Mouse (Mus musculus) erythroblast, embryonic 14.5 days (primary cell): ENCODE measurements around the gene Atg16l1. TPM values are rescaled to one million over a fixed set of nuclear protein-coding genes. Genes with fewer than 3 reads are reported as not detected.

ENCODE experiments used
- H3K27me3 ChIP-seq: 2 replicates; pipeline ENCODE4 v1.6.1; 2012; ENCODE audit warnings: inconsistent platforms; ENCODE audit not compliant: control insufficient read depth
- H3K36me3 ChIP-seq: 2 replicates; pipeline ENCODE4 v1.6.1; 2012; ENCODE audit warnings: mild to moderate bottlenecking, inconsistent platforms; ENCODE audit not compliant: control insufficient read depth
- H3K4me1 ChIP-seq: 2 replicates; pipeline ENCODE4 v1.6.1; 2012; ENCODE audit warnings: inconsistent platforms; ENCODE audit not compliant: control insufficient read depth
- H3K4me3 ChIP-seq: replicated peaks from 2 replicates; pipeline ENCODE3; 2012; ENCODE audit warnings: moderate library complexity, mild to moderate bottlenecking, inconsistent platforms
- H3K9me3 ChIP-seq: 2 replicates; pipeline ENCODE4 v1.6.1; 2012; ENCODE audit warnings: low read length, inconsistent platforms, mixed read lengths; ENCODE audit not compliant: control insufficient read depth
- GATA1 ChIP-seq: IDR thresholded peaks from 2 replicates; pipeline ENCODE4 v1.6.1; 2012; ENCODE audit warnings: low read length, inconsistent platforms, mixed read lengths
- TAL1 ChIP-seq: IDR thresholded peaks from 3 replicates; pipeline ENCODE4 v1.6.1; 2012; ENCODE audit warnings: low read length, inconsistent platforms, mixed read lengths
- polyA plus RNA-seq: library from polyadenylated mRNA; stranded (reverse); fragments of >175 nt; gene quantifications from 2 replicates; pipeline ENCODE4 v1.2.3, GENCODE M21; 2012

The Atg16l1 gene
- polyA plus RNA-seq, 1 experiment = 0.36 TPM

GRCm38 (mm10) chr1:87792438-87793137 lies 36.9 kb downstream of the Atg16l1 start:
- H3K4me1 ChIP-seq = no peaks in the 10 kb centered on the region
- no peaks in the 10 kb centered on the region for H3K27me3 ChIP-seq
- TF ChIP-seq TAL1 (no peak), GATA1 (no peak)
- no peak overlapping the region for H3K4me3 ChIP-seq
- H3K9me3 ChIP-seq = no peaks in the 10 kb centered on the region
- H3K36me3 ChIP-seq = peaks cover 69% of the 10 kb centered on the region

GRCm38 (mm10) chr1:87793138-87793449 lies 37.4 kb downstream of the Atg16l1 start:
- H3K9me3 ChIP-seq = no peaks in the 10 kb centered on the region
- TF ChIP-seq GATA1 (no peak), TAL1 (no peak)
- H3K36me3 ChIP-seq = peaks cover 66% of the 10 kb centered on the region
- no peak overlapping the region for H3K4me3 ChIP-seq
- no peaks in the 10 kb centered on the region for H3K4me1 ChIP-seq
- no peaks in the 10 kb centered on the region for H3K27me3 ChIP-seq

- Histone ChIP-seq H3K27me3 (no peaks in the 10 kb centered on the region), H3K4me3 (no peak overlapping the region), H3K9me3 (no peaks in the 10 kb centered on the region), H3K4me1 (no peaks in the 10 kb centered on the region), H3K36me3 (peaks cover 28% of the 10 kb centered on the region)
- TF ChIP-seq GATA1 (no peak), TAL1 (no peak)
Measured at GRCm38 (mm10) chr1:87797702-87798101, 42.0 kb downstream of the Atg16l1 start.

- no peaks in the 10 kb centered on the region for H3K27me3 ChIP-seq
- TF ChIP-seq GATA1 (no peak), TAL1 (no peak)
- H3K9me3 ChIP-seq = no peaks in the 10 kb centered on the region
- H3K36me3 ChIP-seq = peaks cover 22% of the 10 kb centered on the region
- H3K4me1 ChIP-seq = no peaks in the 10 kb centered on the region
- H3K4me3 ChIP-seq = no peak overlapping the region
Measured at GRCm38 (mm10) chr1:87798306-87798705, 42.6 kb downstream of the Atg16l1 start.

GRCm38 (mm10) chr1:87803576-87803975 lies 47.9 kb downstream of the Atg16l1 start, which contains the start of gene Sag:
Gene Sag (plus strand): TSS chr1:87803680.
- H3K9me3 ChIP-seq = no peaks in the 10 kb centered on the region
- H3K4me1 ChIP-seq = no peaks in the 10 kb centered on the region; the same call in 1 of the 2 replicates
- H3K27me3 ChIP-seq = no peaks in the 10 kb centered on the region
- H3K36me3 ChIP-seq = no peaks in the 10 kb centered on the region
- TF ChIP-seq TAL1 (no peak), GATA1 (no peak)
- no peak within 1 kb of the TSS for H3K4me3 ChIP-seq

GRCm38 (mm10) chr1:87807751-87808150 lies 52.1 kb downstream of the Atg16l1 start:
- Histone ChIP-seq H3K9me3 (peaks cover 7% of the 10 kb centered on the region), H3K4me1 (no peaks in the 10 kb centered on the region; the same call in 1 of the 2 replicates), H3K36me3 (no peaks in the 10 kb centered on the region), H3K4me3 (no peak overlapping the region), H3K27me3 (no peaks in the 10 kb centered on the region)
- no peak for TF ChIP-seq TAL1

- no peaks in the 10 kb centered on the region for H3K27me3 ChIP-seq
- no peaks in the 10 kb centered on the region for H3K36me3 ChIP-seq
- H3K4me3 ChIP-seq = no peak overlapping the region
- H3K9me3 ChIP-seq = peaks cover 7% of the 10 kb centered on the region
- no peaks in the 10 kb centered on the region; the same call in 1 of the 2 replicates for H3K4me1 ChIP-seq
- TF ChIP-seq GATA1 (no peak), TAL1 (no peak)
Measured at GRCm38 (mm10) chr1:87811391-87811790, 55.7 kb downstream of the Atg16l1 start.

GRCm38 (mm10) chr1:87812061-87812460 lies 56.4 kb downstream of the Atg16l1 start:
- no peaks in the 10 kb centered on the region; the same call in 1 of the 2 replicates for H3K4me1 ChIP-seq
- H3K9me3 ChIP-seq = peaks cover 7% of the 10 kb centered on the region
- H3K4me3 ChIP-seq = no peak overlapping the region
- H3K36me3 ChIP-seq = no peaks in the 10 kb centered on the region
- TF ChIP-seq GATA1 (no peak), TAL1 (no peak)
- H3K27me3 ChIP-seq = no peaks in the 10 kb centered on the region

- Histone ChIP-seq H3K9me3 (peaks cover 7% of the 10 kb centered on the region), H3K27me3 (no peaks in the 10 kb centered on the region), H3K4me1 (no peaks in the 10 kb centered on the region), H3K4me3 (no peak overlapping the region), H3K36me3 (no peaks in the 10 kb centered on the region)
- TF ChIP-seq GATA1 (no peak), TAL1 (no peak)
Measured at GRCm38 (mm10) chr1:87813155-87813554, 57.5 kb downstream of the Atg16l1 start.

GRCm38 (mm10) chr1:87813681-87814080 lies 58.0 kb downstream of the Atg16l1 start:
- no peaks in the 10 kb centered on the region for H3K27me3 ChIP-seq
- TF ChIP-seq TAL1 (no peak), GATA1 (no peak)
- no peak overlapping the region for H3K4me3 ChIP-seq
- H3K4me1 ChIP-seq = no peaks in the 10 kb centered on the region
- peaks cover 7% of the 10 kb centered on the region for H3K9me3 ChIP-seq
- H3K36me3 ChIP-seq = no peaks in the 10 kb centered on the region
